In the genomic region with DNA sequence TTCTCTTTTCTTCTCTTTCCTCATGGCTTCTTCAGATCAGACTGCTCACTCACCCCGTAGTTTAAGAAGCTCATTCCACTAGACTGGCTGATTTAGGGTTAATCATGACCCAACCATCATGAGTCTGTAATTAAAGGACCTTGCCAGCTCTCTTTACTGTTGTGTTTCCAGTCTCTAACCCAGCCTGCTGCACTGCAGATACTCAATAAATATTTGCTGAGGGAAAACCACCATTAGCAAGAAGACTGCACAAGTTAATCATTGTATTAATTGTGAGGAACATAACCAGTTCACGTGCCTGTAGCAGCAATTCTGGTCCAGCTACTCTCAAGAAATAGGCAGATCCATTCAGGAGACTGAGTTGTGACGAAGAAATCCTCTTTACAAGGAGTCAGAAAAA, we compare ENCODE assay signal across 12 mouse cellular contexts.
"Had no signal": no experiment of that assay in that cellular context is flagged by ENCODE, and none has a peak within 500 bp of the region (broad histone marks: within the 10 kb centered on the region; RNA-seq: fewer than 3 reads in every experiment).

No protein-coding gene starts in this region.

- H3K36me3 ChIP-seq: liver, embryonic 15.5 days; midbrain, embryonic 10.5 days; neural tube, embryonic 12.5 days had no signal

- H3K4me1 ChIP-seq: limb, embryonic 13.5 days; midbrain, embryonic 10.5 days; neural tube, embryonic 12.5 days had no signal

- H3K9me3 ChIP-seq: limb, embryonic 13.5 days; liver, embryonic 15.5 days; midbrain, embryonic 10.5 days; midbrain, embryonic 15.5 days; neural tube, embryonic 12.5 days had no signal

- H3K4me2 ChIP-seq: hindbrain, embryonic 14.5 days; limb, embryonic 13.5 days; liver, embryonic 15.5 days; lung, embryonic 14.5 days; midbrain, embryonic 15.5 days; neural tube, embryonic 12.5 days had no signal

- H3K27ac ChIP-seq: hindbrain, embryonic 14.5 days; limb, embryonic 13.5 days; liver, embryonic 15.5 days; midbrain, embryonic 10.5 days; midbrain, embryonic 15.5 days; neural tube, embryonic 12.5 days had no signal

- H3K27me3 ChIP-seq: limb, embryonic 13.5 days; liver, embryonic 15.5 days; midbrain, embryonic 15.5 days; neural tube, embryonic 12.5 days had no signal

- ATAC-seq: midbrain, embryonic 15.5 days had no signal

- H3K9ac ChIP-seq: hindbrain, embryonic 14.5 days; limb, embryonic 13.5 days; liver, embryonic 15.5 days; lung, embryonic 14.5 days; midbrain, embryonic 15.5 days; neural tube, embryonic 12.5 days had no signal

- DNase-seq: left cerebral cortex, postnatal 4 days; lung, embryonic 14.5 days; lung, postnatal 10 days; lung, postnatal 4 days; thymus, adult 2 months; thymus, postnatal 25 days had no signal

- H3K4me3 ChIP-seq: limb, embryonic 13.5 days; liver, embryonic 15.5 days; midbrain, embryonic 10.5 days; midbrain, embryonic 15.5 days; neural tube, embryonic 12.5 days had no signal
